ENCODE assay signal across 8 mouse cellular contexts in genomic region chr11:61408184-61409027, GRCm38 (mm10). TPM values are rescaled to one million over a fixed set of nuclear protein-coding genes. Genes with fewer than 3 reads are reported as not detected.
DNase-seq lines count a peak whose midpoint lies in the region; ATAC-seq lines count a peak whose summit lies in the region.

No protein-coding gene starts in this region.

- H3K4me3 ChIP-seq in brown adipose tissue, adult 24 weeks (ENCODE audit: insufficient read depth, low read depth, low read length): peak overlapping the region; percentile 86
- H3K4me3 ChIP-seq in heart, embryonic 16.5 days (ENCODE audit: low read length): peak overlapping the region; percentile 77
- H3K4me3 ChIP-seq in liver, embryonic 16.5 days (ENCODE audit: low read depth, low read length): peak overlapping the region; percentile 76
- H3K4me3 ChIP-seq in neural tube, embryonic 11.5 days (ENCODE audit: low read depth, low read length): peak overlapping the region; percentile 77
- H3K4me3 ChIP-seq in stomach, embryonic 16.5 days (replicated peaks; ENCODE audit: low read length): peak overlapping the region; percentile 83

- H3K4me2 ChIP-seq in heart, embryonic 16.5 days (ENCODE audit: low read depth, low read length): peak overlapping the region; percentile 68
- H3K4me2 ChIP-seq in liver, embryonic 16.5 days (ENCODE audit: low read depth, low read length): peak overlapping the region; percentile 70
- peak overlapping the region; percentile 39 for H3K4me2 ChIP-seq in neural tube, embryonic 11.5 days (ENCODE audit: low read depth)
- H3K4me2 ChIP-seq in stomach, embryonic 16.5 days (ENCODE audit: low read depth, low read length): peak overlapping the region; percentile 54

- peak overlapping the region; percentile 90 for H3K9ac ChIP-seq in heart, embryonic 16.5 days (ENCODE audit: low read length)
- H3K9ac ChIP-seq in liver, embryonic 16.5 days (ENCODE audit: low read depth, low read length): peak overlapping the region; percentile 72
- H3K9ac ChIP-seq in neural tube, embryonic 11.5 days (ENCODE audit: low read length): peak overlapping the region; percentile 84
- peak overlapping the region; percentile 86 for H3K9ac ChIP-seq in stomach, embryonic 16.5 days (ENCODE audit: low read length)

- no peaks in the 10 kb centered on the region for H3K36me3 ChIP-seq in heart, embryonic 16.5 days (ENCODE audit: control insufficient read depth, insufficient read depth)
- H3K36me3 ChIP-seq in liver, embryonic 16.5 days (ENCODE audit: control insufficient read depth, insufficient read depth): no peaks in the 10 kb centered on the region
- no peaks in the 10 kb centered on the region for H3K36me3 ChIP-seq in neural tube, embryonic 11.5 days (ENCODE audit: control insufficient read depth, insufficient read depth, low read length)
- H3K36me3 ChIP-seq in stomach, embryonic 16.5 days (ENCODE audit: control insufficient read depth, insufficient read depth, low read length): no peaks in the 10 kb centered on the region

- under 1% methylated on average over 64 of the region's 64 CpGs for WGBS in heart, embryonic 16.5 days
- under 1% methylated on average over 63 of the region's 64 CpGs for WGBS in liver, embryonic 16.5 days (ENCODE audit: insufficient replicate concordance)
- under 1% methylated on average over 64 of the region's 64 CpGs for WGBS in neural tube, embryonic 11.5 days
- WGBS in stomach, embryonic 16.5 days: under 1% methylated on average over 62 of the region's 64 CpGs

- no peaks in the 10 kb centered on the region for H3K27me3 ChIP-seq in heart, embryonic 16.5 days (ENCODE audit: control insufficient read depth, insufficient read depth, low read length)
- peaks cover 5% of the 10 kb centered on the region; the same call in 1 of the 2 replicates for H3K27me3 ChIP-seq in liver, embryonic 16.5 days (ENCODE audit: control insufficient read depth, insufficient read depth, low read depth, low read length)
- H3K27me3 ChIP-seq in neural tube, embryonic 11.5 days (ENCODE audit: control insufficient read depth, insufficient read depth, low read length): no peaks in the 10 kb centered on the region
- no peaks in the 10 kb centered on the region for H3K27me3 ChIP-seq in stomach, embryonic 16.5 days (ENCODE audit: control insufficient read depth, insufficient read depth, low read length)

- ATAC-seq in CD4-positive, CD25-positive, alpha-beta regulatory T cell, adult 4 months: peak; percentile 77
- peak; percentile 90 for ATAC-seq in heart, embryonic 16.5 days (replicated peaks; ENCODE audit: extremely low read depth, insufficient read depth, low FRiP score)
- peak; percentile 86 for ATAC-seq in liver, embryonic 16.5 days (ENCODE audit: low read depth)
- ATAC-seq in neural tube, embryonic 11.5 days (ENCODE audit: insufficient read depth, low FRiP score, low TSS enrichment): peak; percentile 91
- ATAC-seq in stomach, embryonic 16.5 days (ENCODE audit: insufficient read depth, low FRiP score): peak; percentile 89

- DNase-seq in fibroblast of lung, adult 2 months (ENCODE audit: low read depth): peak; percentile 12
- DNase-seq in kidney, postnatal 14 days: peak; percentile 85
- DNase-seq in neural tube, embryonic 11.5 days (ENCODE audit: low spot score): peak; percentile 87

- no peaks in the 10 kb centered on the region for H3K9me3 ChIP-seq in heart, embryonic 16.5 days (replicated peaks; ENCODE audit: control insufficient read depth, low read length)
- no peaks in the 10 kb centered on the region for H3K9me3 ChIP-seq in liver, embryonic 16.5 days (replicated peaks; ENCODE audit: control insufficient read depth, low read length)
- no peaks in the 10 kb centered on the region for H3K9me3 ChIP-seq in neural tube, embryonic 11.5 days (ENCODE audit: control insufficient read depth, low read length)
- no peaks in the 10 kb centered on the region for H3K9me3 ChIP-seq in stomach, embryonic 16.5 days (replicated peaks; ENCODE audit: control insufficient read depth, low read length)

- peak overlapping the region; percentile 92 for H3K27ac ChIP-seq in brown adipose tissue, adult 24 weeks (replicated peaks; ENCODE audit: low read depth, low read length)
- H3K27ac ChIP-seq in heart, embryonic 16.5 days (ENCODE audit: low read length): peak overlapping the region; percentile 94
- H3K27ac ChIP-seq in liver, embryonic 16.5 days (ENCODE audit: low read length): peak overlapping the region; percentile 78
- peak overlapping the region; percentile 88 for H3K27ac ChIP-seq in neural tube, embryonic 11.5 days (ENCODE audit: low read depth, low read length)
- H3K27ac ChIP-seq in stomach, embryonic 16.5 days (ENCODE audit: low read length): peak overlapping the region; percentile 97

- no peaks in the 10 kb centered on the region for H3K4me1 ChIP-seq in brown adipose tissue, adult 24 weeks (ENCODE audit: control insufficient read depth, insufficient read depth, insufficient read length, low read length)
- H3K4me1 ChIP-seq in heart, embryonic 16.5 days (ENCODE audit: control insufficient read depth, insufficient read depth, low read length): no peaks in the 10 kb centered on the region; the same call in 1 of the 2 replicates
- H3K4me1 ChIP-seq in liver, embryonic 16.5 days (ENCODE audit: control insufficient read depth, low read depth, low read length): no peaks in the 10 kb centered on the region; the same call in 1 of the 2 replicates
- H3K4me1 ChIP-seq in neural tube, embryonic 11.5 days (ENCODE audit: control insufficient read depth, insufficient read depth, low read length): no peaks in the 10 kb centered on the region
- no peaks in the 10 kb centered on the region for H3K4me1 ChIP-seq in stomach, embryonic 16.5 days (ENCODE audit: control insufficient read depth, insufficient read depth, low read length)

RNA-seq across cellular contexts. Expression of gene Slc47a1, which starts 30.3 kb away (rescaled TPM):
- polyA plus RNA-seq in CD4-positive, CD25-positive, alpha-beta regulatory T cell, adult 4 months (2017; shearing (Covaris generic)): not detected
- 1.1 and 1.7 TPM in 2 replicates for polyA plus RNA-seq in brown adipose tissue, adult 24 weeks (2012; ENCODE audit: insufficient read depth, insufficient read length, missing spikeins)
- 25.0 and 26.8 TPM in 2 replicates for polyA plus RNA-seq in heart, embryonic 16.5 days (2015; fragmentation: Nextera tagmentation; extraction: Ambion mirVana)
- 20.0 and 23.6 TPM in 2 replicates for polyA plus RNA-seq in liver, embryonic 16.5 days (2015; fragmentation: Nextera tagmentation; extraction: Ambion mirVana)
- 0.08 TPM in 1 of 2 replicates, not detected in the other for polyA plus RNA-seq in neural tube, embryonic 11.5 days (2014; fragmentation: Nextera tagmentation; extraction: Ambion mirVana)
- 2.2 and 3.8 TPM in 2 replicates for polyA plus RNA-seq in stomach, embryonic 16.5 days (2015; fragmentation: Nextera tagmentation; extraction: Ambion mirVana)

RNA-seq across cellular contexts. Expression of gene Rnf112, which starts 45.5 kb away (rescaled TPM):
- polyA plus RNA-seq in CD4-positive, CD25-positive, alpha-beta regulatory T cell, adult 4 months (2017; shearing (Covaris generic)): not detected
- polyA plus RNA-seq in brown adipose tissue, adult 24 weeks (2012; ENCODE audit: insufficient read depth, insufficient read length, missing spikeins): not detected in 2 replicates
- polyA plus RNA-seq in heart, embryonic 16.5 days (2015; fragmentation: Nextera tagmentation; extraction: Ambion mirVana): 0.07 and 0.29 TPM in 2 replicates
- polyA plus RNA-seq in liver, embryonic 16.5 days (2015; fragmentation: Nextera tagmentation; extraction: Ambion mirVana): 0.07 TPM in 2 replicates
- polyA plus RNA-seq in neural tube, embryonic 11.5 days (2014; fragmentation: Nextera tagmentation; extraction: Ambion mirVana): 1.4 and 1.5 TPM in 2 replicates
- polyA plus RNA-seq in stomach, embryonic 16.5 days (2015; fragmentation: Nextera tagmentation; extraction: Ambion mirVana): 2.2 and 2.4 TPM in 2 replicates

Comparison
In these comparisons a context has a peak if more than half of its experiments do, and no peak if none do; other contexts are left out.
1. Peak in every context shown above with its lines: DNase-seq, ATAC-seq, H3K4me3 ChIP-seq and H3K27ac ChIP-seq.
2. DNase-seq: peak in every context shown above with its lines; median percentile 87 in neural tube, embryonic 11.5 days; 85 in kidney, postnatal 14 days; 12 in fibroblast of lung, adult 2 months.